Mouse (Mus musculus) heart, embryonic 10.5 days (tissue): Measurements from ENCODE around the gene Cfap77. TPM values are rescaled to one million over a fixed set of nuclear protein-coding genes. Genes with fewer than 3 reads are reported as not detected.
A peak's percentile ranks its signal among the peaks of the same experiment; 100 is the strongest.

Experiments used
- DNase-seq: peaks from one replicate; pipeline ENCODE4 v3.0.0-alpha.2; 2017; ENCODE audit warnings: low spot score
- H3K27ac ChIP-seq: fragments of 300-500 bp; sonication (generic); 2 replicates; pipeline ENCODE4 v1.5.1; 2016; ENCODE audit warnings: mild to moderate bottlenecking
- H3K27me3 ChIP-seq: fragments of 300-500 bp; sonication (generic); 2 replicates; pipeline ENCODE4 v1.6.1; 2016; ENCODE audit warnings: mild to moderate bottlenecking; ENCODE audit not compliant: poor library complexity, insufficient read depth, severe bottlenecking
- H3K36me3 ChIP-seq: fragments of 300-500 bp; sonication (generic); 2 replicates; pipeline ENCODE4 v1.6.1; 2016; ENCODE audit warnings: mild to moderate bottlenecking, moderate library complexity
- H3K4me1 ChIP-seq: fragments of 300-500 bp; sonication (generic); 2 replicates; pipeline ENCODE4 v1.6.1; 2016; ENCODE audit warnings: mild to moderate bottlenecking
- H3K4me3 ChIP-seq: fragments of 300-500 bp; sonication (generic); 2 replicates; pipeline ENCODE4 v1.5.1; 2016; ENCODE audit warnings: mild to moderate bottlenecking, moderate library complexity
- H3K9me3 ChIP-seq: fragments of 300-500 bp; sonication (generic); 2 replicates; pipeline ENCODE4 v1.6.1; 2016; ENCODE audit warnings: mild to moderate bottlenecking, moderate library complexity
- WGBS: fragments of 180-500 bp; shearing (Covaris S2); methylation state at CpG from one replicate; pipeline ENCODE4 v1.1.7; 2016; 5-methylcytosine and 5-hydroxymethylcytosine counted together
- polyA plus RNA-seq: library from polyadenylated mRNA; unstranded; fragments of >200 nt; fragmentation: Nextera tagmentation; extraction: Ambion mirVana; gene quantifications from 2 replicates; pipeline ENCODE4 v1.2.1, GENCODE M21; 2016

The Cfap77 gene
- polyA plus RNA-seq, 1 experiment from 2014 or later: 0.13 TPM

- no peak overlapping the region for H3K4me3 ChIP-seq
- DNase-seq: no peak
- H3K36me3 ChIP-seq: peaks cover 90% of the 10 kb centered on the region
- 79% methylated on average over 11 of the region's 11 CpGs for WGBS
- no peaks in the 10 kb centered on the region for H3K9me3 ChIP-seq
- no peaks in the 10 kb centered on the region for H3K4me1 ChIP-seq
- no peaks in the 10 kb centered on the region for H3K27me3 ChIP-seq
- H3K27ac ChIP-seq: no peak overlapping the region
Measured at GRCm38 (mm10) chr2:29075331-29076070, 20.6 kb upstream of the Cfap77 start.

- Histone ChIP-seq H3K27me3 (no peaks in the 10 kb centered on the region), H3K27ac (no peak overlapping the region), H3K4me3 (no peak overlapping the region), H3K9me3 (no peaks in the 10 kb centered on the region), H3K36me3 (peaks cover 89% of the 10 kb centered on the region), H3K4me1 (no peaks in the 10 kb centered on the region)
- no peak for DNase-seq
- WGBS: 86% methylated on average over 7 of the region's 7 CpGs
Measured at GRCm38 (mm10) chr2:29074676-29075075, 19.8 kb upstream of the Cfap77 start.

- WGBS: 55% methylated on average over 7 of the region's 7 CpGs
- no peak for DNase-seq
- no peaks in the 10 kb centered on the region for H3K9me3 ChIP-seq
- H3K27me3 ChIP-seq: no peaks in the 10 kb centered on the region
- H3K27ac ChIP-seq: no peak overlapping the region
- H3K36me3 ChIP-seq: peaks cover 48% of the 10 kb centered on the region
- peaks cover 4% of the 10 kb centered on the region for H3K4me1 ChIP-seq
- no peak overlapping the region for H3K4me3 ChIP-seq
Measured at GRCm38 (mm10) chr2:29066410-29066809, 11.5 kb upstream of the Cfap77 start.

- no peak for DNase-seq
- Histone ChIP-seq H3K4me1 (peaks cover 10% of the 10 kb centered on the region), H3K27me3 (no peaks in the 10 kb centered on the region), H3K4me3 (no peak overlapping the region), H3K9me3 (no peaks in the 10 kb centered on the region), H3K36me3 (peaks cover 42% of the 10 kb centered on the region), H3K27ac (no peak overlapping the region)
- 90% methylated on average over 6 of the region's 6 CpGs for WGBS
Measured at GRCm38 (mm10) chr2:29065796-29066195, 10.9 kb upstream of the Cfap77 start.

- no peaks in the 10 kb centered on the region for H3K9me3 ChIP-seq
- H3K36me3 ChIP-seq: no peaks in the 10 kb centered on the region
- H3K4me1 ChIP-seq: peaks cover 8% of the 10 kb centered on the region
- peak within 1 kb of the TSS; percentile 97 for H3K4me3 ChIP-seq
- peak within 1 kb of the TSS; percentile 92 for H3K27ac ChIP-seq
- peak; percentile 95 for DNase-seq
- H3K27me3 ChIP-seq: peaks cover 28% of the 10 kb centered on the region
- under 1% methylated on average over 41 of the region's 41 CpGs for WGBS
Measured at GRCm38 (mm10) chr2:29060135-29060597, 5.3 kb upstream of the Cfap77 start, which contains the start of gene Ttf1. TSS of gene Ttf1 (plus strand) at chr2:29060262.

- peaks cover 10% of the 10 kb centered on the region for H3K4me1 ChIP-seq
- DNase-seq: no peak
- H3K27me3 ChIP-seq: peaks cover 55% of the 10 kb centered on the region
- WGBS: 2% methylated on average over 30 of the region's 30 CpGs
- no peaks in the 10 kb centered on the region for H3K36me3 ChIP-seq
- peak overlapping the region; percentile 91; the same call in 1 of the 2 replicates for H3K27ac ChIP-seq
- H3K4me3 ChIP-seq: peak overlapping the region; percentile 62
- no peaks in the 10 kb centered on the region for H3K9me3 ChIP-seq
Measured at GRCm38 (mm10) chr2:29054545-29054935, 326 bp downstream of the Cfap77 start.

- 3% methylated on average over 20 of the region's 20 CpGs for WGBS
- H3K27me3 ChIP-seq: peaks cover 60% of the 10 kb centered on the region
Measured at GRCm38 (mm10) chr2:29053802-29054544, 893 bp downstream of the Cfap77 start.

GRCm38 (mm10) chr2:29052943-29053454 lies 1.9 kb downstream of the Cfap77 start:
- no peak overlapping the region for H3K4me3 ChIP-seq
- no peak overlapping the region for H3K27ac ChIP-seq
- H3K4me1 ChIP-seq: peaks cover 10% of the 10 kb centered on the region
- no peak for DNase-seq
- 37% methylated on average over 4 of the region's 4 CpGs for WGBS
- no peaks in the 10 kb centered on the region for H3K36me3 ChIP-seq
- peaks cover 59% of the 10 kb centered on the region for H3K27me3 ChIP-seq
- H3K9me3 ChIP-seq: no peaks in the 10 kb centered on the region

More at GRCm38 (mm10) chr2:29053802-29054544, 893 bp downstream of the Cfap77 start:
- Histone ChIP-seq H3K4me1 (peaks cover 10% of the 10 kb centered on the region), H3K9me3 (no peaks in the 10 kb centered on the region), H3K27ac (no peak overlapping the region), H3K36me3 (no peaks in the 10 kb centered on the region), H3K4me3 (peak overlapping the region; percentile 62)
- DNase-seq: no peak

GRCm38 (mm10) chr2:29051932-29052331 lies 2.9 kb downstream of the Cfap77 start:
- no peak for DNase-seq
- no peaks in the 10 kb centered on the region for H3K9me3 ChIP-seq
- H3K4me1 ChIP-seq: peaks cover 10% of the 10 kb centered on the region
- H3K4me3 ChIP-seq: no peak overlapping the region
- WGBS: 74% methylated on average over 5 of the region's 5 CpGs
- H3K27ac ChIP-seq: no peak overlapping the region
- H3K27me3 ChIP-seq: peaks cover 52% of the 10 kb centered on the region
- no peaks in the 10 kb centered on the region for H3K36me3 ChIP-seq

- Histone ChIP-seq H3K27ac (no peak overlapping the region), H3K9me3 (no peaks in the 10 kb centered on the region), H3K4me3 (no peak overlapping the region), H3K4me1 (0 out of 2 replicates have a peak, but pooled peaks cover 3% of the 10 kb centered on the region), H3K36me3 (no peaks in the 10 kb centered on the region), H3K27me3 (peaks cover 56% of the 10 kb centered on the region)
- 65% methylated on average over 16 of the region's 16 CpGs for WGBS
- no peak for DNase-seq
Measured at GRCm38 (mm10) chr2:29046151-29046550, 8.7 kb downstream of the Cfap77 start.

- DNase-seq: no peak
- H3K4me1 ChIP-seq: 0 out of 2 replicates have a peak, but pooled peaks cover 3% of the 10 kb centered on the region
- H3K27me3 ChIP-seq: peaks cover 70% of the 10 kb centered on the region
- no peaks in the 10 kb centered on the region for H3K36me3 ChIP-seq
- WGBS: 88% methylated on average over 5 of the region's 5 CpGs
- no peak overlapping the region for H3K27ac ChIP-seq
- H3K4me3 ChIP-seq: no peak overlapping the region
- no peaks in the 10 kb centered on the region for H3K9me3 ChIP-seq
Measured at GRCm38 (mm10) chr2:29042124-29042523, 12.7 kb downstream of the Cfap77 start.

GRCm38 (mm10) chr2:29041477-29041768 lies 13.4 kb downstream of the Cfap77 start:
- Histone ChIP-seq H3K36me3 (no peaks in the 10 kb centered on the region), H3K4me3 (no peak overlapping the region), H3K27ac (no peak overlapping the region), H3K9me3 (no peaks in the 10 kb centered on the region), H3K4me1 (0 out of 2 replicates have a peak, but pooled peaks cover 3% of the 10 kb centered on the region), H3K27me3 (peaks cover 77% of the 10 kb centered on the region)
- DNase-seq: no peak
- WGBS: 26% methylated on average over 8 of the region's 8 CpGs
